Mouse (Mus musculus): ENCODE data around the gene Mtmr11. TPM values are rescaled to one million over a fixed set of nuclear protein-coding genes. Genes with fewer than 3 reads are reported as not detected.

Gene Mtmr11
- 10 to 100 TPM in 1 of 2 experiments, 1 to 10 TPM in 1; 4.3 to 12.0 TPM for total RNA-seq (2021)
- long read RNA-seq, experiment 1, partial matches to known transcripts: 5 of 12 reads
- long read RNA-seq, experiment 1, other reads (novel, unspliced or antisense): 4 of 12 reads
- long read RNA-seq, experiment 2, partial matches to known transcripts: 3 of 6 reads
- long read RNA-seq, experiment 2, other reads (novel, unspliced or antisense): 2 of 6 reads

- DNase-seq: no peak
Measured at GRCm38 (mm10) chr3:96161869-96162840, at the start of gene Mtmr11. Gene Mtmr11 (plus strand): TSS chr3:96162004.

GRCm38 (mm10) chr3:96113251-96113650, 48.6 kb upstream of the Mtmr11 start:
- no peak for DNase-seq

GRCm38 (mm10) chr3:96118142-96118541, 43.7 kb upstream of the Mtmr11 start:
- DNase-seq: no peak

DNA sequence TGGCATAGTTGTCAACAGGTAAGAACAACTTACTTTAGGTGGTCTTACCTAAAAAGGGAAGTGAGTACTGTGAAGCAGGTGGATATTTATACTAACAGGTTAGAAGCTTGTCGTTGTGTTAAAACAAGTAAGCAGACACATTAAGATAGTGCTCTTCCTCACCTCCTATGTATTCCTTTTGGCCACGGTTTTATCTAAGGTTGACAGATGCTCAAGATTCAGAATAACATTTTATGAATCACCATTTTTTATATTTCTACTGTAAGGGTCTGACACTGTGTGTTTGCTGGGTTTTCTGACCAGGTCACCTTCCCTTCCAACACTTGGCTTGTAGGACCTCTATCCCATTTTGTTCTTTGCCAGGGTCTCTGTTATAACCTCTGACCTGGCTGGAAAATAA, 43.1 kb upstream of the Mtmr11 start:
- DNase-seq: no peak

GRCm38 (mm10) chr3:96124235-96124634, 37.6 kb upstream of the Mtmr11 start:
- DNase-seq: no peak

DNA sequence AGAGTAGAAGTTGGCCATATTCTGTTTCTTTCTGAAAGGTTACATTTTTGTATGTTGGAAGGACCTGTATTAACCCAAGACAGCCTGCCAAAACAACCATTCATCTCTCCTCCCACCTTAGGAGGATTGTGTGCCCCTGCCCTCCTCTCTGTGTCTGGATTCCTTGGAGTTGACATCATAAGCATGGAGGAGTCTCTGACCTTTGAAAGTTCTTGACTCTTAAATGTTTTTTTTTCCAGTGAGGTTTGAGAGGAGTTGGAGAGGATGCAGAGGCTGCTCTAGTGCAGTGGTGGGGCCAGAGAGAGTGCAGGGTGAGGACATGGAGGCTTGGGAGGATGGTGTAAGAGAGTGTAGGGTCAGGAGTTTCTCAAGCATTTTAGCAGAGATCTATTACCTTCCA, 33.7 kb upstream of the Mtmr11 start:
- no peak for DNase-seq

- DNase-seq: no peak
Measured at GRCm38 (mm10) chr3:96132478-96132877, 29.3 kb upstream of the Mtmr11 start.

DNA sequence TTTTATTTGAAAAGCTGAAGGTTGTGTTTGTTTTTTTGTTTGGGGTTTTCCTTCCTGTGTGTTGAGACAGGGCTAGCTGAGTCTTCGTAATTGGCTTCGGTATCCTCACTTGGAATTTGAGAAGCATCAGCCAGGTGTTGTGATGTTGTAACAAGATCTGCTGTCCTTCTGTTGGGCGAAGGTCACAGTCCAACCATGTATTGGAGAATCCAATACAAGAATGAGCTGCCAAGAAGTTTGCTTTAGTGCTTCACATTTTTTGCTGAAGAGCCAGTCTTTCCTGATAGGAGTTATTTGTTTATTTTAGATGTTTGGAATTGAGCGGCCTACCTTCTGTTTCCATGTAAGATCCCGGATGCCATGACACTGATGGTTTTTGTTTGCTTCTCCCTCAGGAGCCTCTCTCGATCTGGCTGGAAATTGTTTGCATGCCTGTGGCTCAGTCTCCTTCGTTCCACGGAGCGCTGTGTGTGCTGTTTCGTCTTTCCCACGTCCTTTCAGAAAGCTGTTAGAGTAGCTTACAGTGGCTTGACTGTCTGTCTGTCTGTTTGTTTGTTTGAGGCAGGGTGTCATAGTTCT, 28.4 kb upstream of the Mtmr11 start:
- DNase-seq: no peak

DNA sequence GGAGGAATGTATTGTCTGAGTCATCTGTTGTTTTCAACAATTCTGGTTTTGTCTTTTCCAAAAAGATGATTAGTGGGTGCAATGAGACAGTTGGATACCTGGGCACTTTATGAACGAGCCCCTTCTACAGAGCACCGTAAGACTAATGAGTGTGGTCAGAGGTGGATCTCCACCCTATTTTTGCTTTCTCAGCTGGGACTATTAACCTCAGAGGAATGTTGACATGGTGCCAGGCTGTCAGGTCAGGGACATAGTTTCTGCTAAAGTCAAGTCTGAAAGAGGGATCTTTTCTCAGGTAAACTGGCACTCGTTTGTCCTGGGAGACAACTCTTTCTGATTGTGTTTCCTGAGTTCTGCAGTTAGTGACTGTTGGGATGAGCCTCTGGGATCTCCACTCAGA, 26.8 kb upstream of the Mtmr11 start:
- DNase-seq: no peak

- DNase-seq: no peak
Measured at GRCm38 (mm10) chr3:96147950-96148349, 13.9 kb upstream of the Mtmr11 start.

DNA sequence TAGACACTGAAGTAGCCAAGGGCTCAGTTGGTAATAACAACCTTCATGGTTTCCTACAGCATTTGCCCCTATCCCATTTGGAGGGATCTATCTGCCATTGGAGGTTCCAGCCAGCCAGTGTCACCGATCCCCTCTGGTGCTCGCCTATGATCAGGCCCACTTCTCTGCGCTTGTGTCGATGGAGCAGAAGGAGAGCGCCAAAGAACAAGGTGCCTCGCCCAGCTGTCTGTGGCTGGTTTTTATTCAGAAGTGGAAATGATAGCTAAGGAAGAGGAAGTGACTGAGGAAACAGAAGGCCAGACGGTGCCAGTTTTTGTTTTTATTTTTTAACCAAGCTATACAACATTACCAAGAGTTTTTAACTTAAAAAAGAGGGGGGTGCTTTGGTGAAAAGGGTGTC, 10.0 kb upstream of the Mtmr11 start:
- DNase-seq: no peak

- DNase-seq: no peak
Measured at GRCm38 (mm10) chr3:96152611-96153010, 9.2 kb upstream of the Mtmr11 start.

GRCm38 (mm10) chr3:96155501-96155900, 6.3 kb upstream of the Mtmr11 start:
- DNase-seq: no peak

DNA sequence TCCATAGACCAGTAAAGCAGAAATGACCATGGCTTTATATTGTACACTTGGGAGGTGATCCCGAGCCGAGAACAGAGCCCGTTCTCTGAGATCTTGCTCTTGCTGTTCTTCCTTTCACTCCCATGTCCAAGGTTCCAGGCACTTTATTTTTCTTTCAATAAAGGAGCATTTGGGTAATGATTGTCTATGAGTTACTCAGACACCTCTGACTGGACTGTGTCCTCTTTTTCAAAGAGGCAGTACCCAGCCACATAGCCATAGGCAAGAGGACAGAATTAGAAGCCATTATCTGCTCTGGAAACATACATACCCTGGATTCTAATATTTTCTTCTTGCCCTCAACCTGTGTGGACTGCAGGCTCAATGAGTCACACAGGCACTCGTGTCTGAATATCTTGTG, 2.0 kb upstream of the Mtmr11 start:
- DNase-seq: no peak

- no peak for DNase-seq
Measured at GRCm38 (mm10) chr3:96160222-96160802, 1.5 kb upstream of the Mtmr11 start.

- DNase-seq: no peak
Measured at GRCm38 (mm10) chr3:96160803-96161516, 844 bp upstream of the Mtmr11 start.

- no peak for DNase-seq
Measured at GRCm38 (mm10) chr3:96163040-96163439, 1.2 kb downstream of the Mtmr11 start.

GRCm38 (mm10) chr3:96168466-96169158, 6.8 kb downstream of the Mtmr11 start:
- DNase-seq: no peak

DNA sequence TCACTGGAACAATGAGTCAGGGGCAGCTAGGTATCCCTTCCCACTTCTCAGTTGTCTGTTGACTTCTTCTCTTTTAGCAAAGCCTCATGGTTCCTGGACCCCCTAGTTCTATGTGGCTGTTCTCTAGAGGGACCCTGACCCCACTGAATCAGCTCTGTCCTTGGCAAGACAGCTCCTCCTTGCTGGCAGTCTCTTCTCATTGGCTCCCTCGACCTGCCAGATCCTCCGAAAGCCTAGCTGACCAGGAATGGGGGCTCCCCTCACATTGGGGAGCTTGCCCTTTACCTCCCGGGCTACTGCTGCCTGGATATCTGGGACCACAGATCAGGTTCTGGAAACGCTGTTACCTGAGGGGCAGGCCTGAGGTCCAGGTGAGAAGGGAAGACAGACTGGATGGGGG, 8.5 kb downstream of the Mtmr11 start:
- no peak for DNase-seq

DNA sequence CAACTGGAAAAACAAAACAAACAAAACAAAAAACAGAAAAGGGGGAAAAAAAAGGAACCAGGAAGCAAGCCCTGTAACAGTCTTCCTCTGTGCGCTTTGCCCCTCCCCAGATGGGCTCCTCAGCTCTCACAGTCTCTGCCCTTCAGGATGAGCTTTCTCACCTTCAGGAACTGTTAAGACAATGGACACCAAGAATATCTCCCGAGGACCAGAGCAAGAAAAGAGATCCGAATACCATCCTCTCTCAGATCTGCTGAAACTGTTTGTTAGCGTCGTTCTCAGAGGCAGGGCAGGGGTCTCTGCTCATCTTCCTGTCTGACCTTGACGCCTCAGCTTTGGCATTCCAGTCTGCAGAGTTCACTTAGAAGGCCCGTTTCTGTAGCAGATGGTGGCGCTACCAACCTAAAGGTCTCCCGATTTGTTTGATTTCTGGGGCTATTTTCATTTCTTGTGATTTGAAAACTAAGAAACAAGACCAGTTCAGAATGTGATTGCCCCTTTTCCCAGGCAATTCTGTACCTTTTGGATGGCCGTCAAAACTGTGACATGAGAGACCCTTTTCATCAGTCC, 9.3 kb downstream of the Mtmr11 start:
- DNase-seq: no peak

DNA sequence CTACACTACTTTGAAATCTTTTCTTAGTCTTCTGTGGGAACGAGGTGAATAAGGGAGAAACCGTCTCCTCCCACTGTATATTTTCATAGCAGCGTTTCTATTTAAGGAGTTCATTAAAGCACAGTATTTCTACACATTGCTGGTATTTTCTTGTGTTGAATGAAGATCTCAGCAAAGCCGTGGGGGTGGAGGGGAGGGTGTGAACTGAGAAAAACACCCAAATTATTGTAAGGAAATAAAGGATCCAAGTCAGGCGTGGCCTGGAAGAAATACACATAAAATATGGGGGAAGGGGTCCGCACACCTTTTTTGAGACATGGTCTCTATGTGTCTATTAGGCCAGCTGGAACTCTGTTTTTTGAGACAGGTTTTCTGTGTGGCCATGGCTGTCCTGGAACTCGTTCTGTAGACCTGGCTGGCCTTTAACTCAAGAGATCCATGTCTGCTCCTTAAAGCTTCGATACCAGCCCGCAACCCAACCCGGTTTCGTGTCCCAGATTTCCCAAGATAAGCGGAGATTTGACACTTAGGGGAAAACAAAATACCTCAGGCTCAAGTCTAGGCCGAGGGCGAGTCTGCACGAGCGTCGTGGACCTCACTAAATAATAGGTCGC, 9.9 kb downstream of the Mtmr11 start:
- no peak for DNase-seq
